Mouse (Mus musculus): ENCODE results near the gene Mrps18c.

The Mrps18c gene

GRCm38 (mm10) chr5:100798165-100798860, at the start of gene Mrps18c, which contains the start of gene Helq:
Gene Mrps18c, plus strand, starts transcription at chr5:100798627.
Gene Helq, minus strand, starts transcription at chr5:100798598.
- DNase-seq (ENCODE audit: low spot score in 2 of 2), result peak; percentile 67 to 81

- peak in 1 of 2 experiments; percentile 39 for DNase-seq (ENCODE audit: low spot score in 2 of 2)
These were observed 47.7 kb upstream of the Mrps18c start for GRCm38 (mm10) chr5:100750617-100751255.

GRCm38 (mm10) chr5:100751655-100752054, 46.8 kb upstream of the Mrps18c start:
- DNase-seq (ENCODE audit: low spot score in 2 of 2), result no peak

GRCm38 (mm10) chr5:100753407-100753806, 45.0 kb upstream of the Mrps18c start:
- no peak for DNase-seq (ENCODE audit: low spot score in 2 of 2)

GRCm38 (mm10) chr5:100758121-100758520, 40.3 kb upstream of the Mrps18c start:
- DNase-seq (ENCODE audit: low spot score in 2 of 2), result no peak

GRCm38 (mm10) chr5:100760049-100760663, 38.3 kb upstream of the Mrps18c start:
- DNase-seq (ENCODE audit: low spot score in 2 of 2), result no peak

GRCm38 (mm10) chr5:100761736-100762135, 36.7 kb upstream of the Mrps18c start:
- no peak for DNase-seq (ENCODE audit: low spot score in 2 of 2)

- DNase-seq (ENCODE audit: low spot score in 2 of 2), result no peak
These were observed 32.4 kb upstream of the Mrps18c start for GRCm38 (mm10) chr5:100766026-100766425.

GRCm38 (mm10) chr5:100771575-100771974, 26.9 kb upstream of the Mrps18c start:
- DNase-seq (ENCODE audit: low spot score in 2 of 2), result no peak

GRCm38 (mm10) chr5:100775778-100776404, 22.5 kb upstream of the Mrps18c start:
- no peak for DNase-seq (ENCODE audit: low spot score in 2 of 2)

- no peak for DNase-seq (ENCODE audit: low spot score in 2 of 2)
These were observed 21.5 kb upstream of the Mrps18c start for GRCm38 (mm10) chr5:100776900-100777299.

GRCm38 (mm10) chr5:100779002-100779401, 19.4 kb upstream of the Mrps18c start:
- DNase-seq (ENCODE audit: low spot score in 2 of 2), result no peak

- no peak for DNase-seq (ENCODE audit: low spot score in 2 of 2)
These were observed 10.9 kb upstream of the Mrps18c start for GRCm38 (mm10) chr5:100787527-100787926.

- DNase-seq (ENCODE audit: low spot score in 2 of 2), result no peak
These were observed 6.2 kb upstream of the Mrps18c start for GRCm38 (mm10) chr5:100792261-100792660.

GRCm38 (mm10) chr5:100794084-100794483, 4.3 kb upstream of the Mrps18c start:
- DNase-seq (ENCODE audit: low spot score in 2 of 2), result no peak

GRCm38 (mm10) chr5:100818341-100818740, 19.9 kb downstream of the Mrps18c start:
- DNase-seq (ENCODE audit: low spot score in 2 of 2), result no peak

- no peak for DNase-seq (ENCODE audit: low spot score in 2 of 2)
These were observed 21.4 kb downstream of the Mrps18c start for GRCm38 (mm10) chr5:100819568-100820480.

- peak; percentile 66 to 78 for DNase-seq (ENCODE audit: low spot score in 2 of 2)
These were observed 22.2 kb downstream of the Mrps18c start, which contains the start of gene Abraxas1 for GRCm38 (mm10) chr5:100820483-100821184. Gene Abraxas1, minus strand, starts transcription at chr5:100820965.

- no peak for DNase-seq (ENCODE audit: low spot score in 2 of 2)
These were observed 22.9 kb downstream of the Mrps18c start for GRCm38 (mm10) chr5:100821375-100821774.

GRCm38 (mm10) chr5:100822826-100823225, 24.4 kb downstream of the Mrps18c start:
- no peak for DNase-seq (ENCODE audit: low spot score in 2 of 2)

GRCm38 (mm10) chr5:100825975-100826374, 27.5 kb downstream of the Mrps18c start:
- no peak for DNase-seq (ENCODE audit: low spot score in 2 of 2)
